Mouse (Mus musculus) mesoderm, embryonic 11.5 days (tissue): ENCODE measurements at regions not wholly inside any gene's neighbourhood (a gene's known extent, or its start where the extent isn't known, plus 50 kb on each side); places are given as distances from the start of the nearest gene placed in this dataset.

ENCODE experiments used
- DNase-seq: peaks from one replicate; pipeline ENCODE4 v3.0.0-alpha.2; 2012; ENCODE audit warnings: low read depth, low spot score

GRCm38 (mm10) chr5:103309806-103310525 is 98.8 kb upstream of the Mapk10 start:
- peak; percentile 11 for DNase-seq

- no peak for DNase-seq
These were observed 94.7 kb upstream of the Mapk10 start for GRCm38 (mm10) chr5:103305716-103306447.

GRCm38 (mm10) chr5:103304975-103305374 is 93.8 kb upstream of the Mapk10 start:
- DNase-seq: no peak

GRCm38 (mm10) chr5:103302744-103303143 is 91.6 kb upstream of the Mapk10 start:
- DNase-seq: no peak

GRCm38 (mm10) chr5:103301303-103301702 is 90.2 kb upstream of the Mapk10 start:
- DNase-seq: no peak

GRCm38 (mm10) chr5:103293953-103294352 is 82.8 kb upstream of the Mapk10 start:
- DNase-seq: no peak

GRCm38 (mm10) chr5:103291691-103292090 is 80.6 kb upstream of the Mapk10 start:
- DNase-seq: no peak

GRCm38 (mm10) chr5:103291219-103291618 is 80.1 kb upstream of the Mapk10 start:
- DNase-seq: no peak

GRCm38 (mm10) chr5:103269206-103269605 is 58.1 kb upstream of the Mapk10 start:
- DNase-seq: no peak

GRCm38 (mm10) chr5:103264903-103265302 is 53.8 kb upstream of the Mapk10 start:
- no peak for DNase-seq

GRCm38 (mm10) chr5:103261406-103261805 is 50.3 kb upstream of the Mapk10 start:
- DNase-seq: no peak
